Mouse (Mus musculus) hematopoietic stem cell, adult 5-6 weeks (primary cell): ENCODE results near the gene Pkd1l2. TPM values are rescaled to one million over a fixed set of nuclear protein-coding genes. Genes with fewer than 3 reads are reported as not detected.
A peak's percentile ranks its signal among the peaks of the same experiment; 100 is the strongest.

Experiments used
- ATAC-seq, 2 experiments: fragments of 125-278 bp in 1 of 2; replicated peaks in 1 of 2; 2 replicates each; pipeline ENCODE4 v1.8.0; 2016 to 2017; ENCODE audit warnings: inconsistent platforms in 2 of 2, mild to moderate bottlenecking in 2 of 2, moderate number of reproducible peaks in 2 of 2, low read depth in 1 of 2, moderate TSS enrichment in 1 of 2; ENCODE audit not compliant: low FRiP score in 2 of 2, poor library complexity in 2 of 2, severe bottlenecking in 2 of 2, insufficient read depth in 1 of 2, low TSS enrichment in 1 of 2
- total RNA-seq: library from RNA; stranded (forward); fragments of 172-1452, 232-1000 nt; gene quantifications from 2 replicates; pipeline ENCODE4 v1.2.3, GENCODE M21; 2017

The Pkd1l2 gene
- total RNA-seq, 1 experiment from 2014 or later = not detected

DNA sequence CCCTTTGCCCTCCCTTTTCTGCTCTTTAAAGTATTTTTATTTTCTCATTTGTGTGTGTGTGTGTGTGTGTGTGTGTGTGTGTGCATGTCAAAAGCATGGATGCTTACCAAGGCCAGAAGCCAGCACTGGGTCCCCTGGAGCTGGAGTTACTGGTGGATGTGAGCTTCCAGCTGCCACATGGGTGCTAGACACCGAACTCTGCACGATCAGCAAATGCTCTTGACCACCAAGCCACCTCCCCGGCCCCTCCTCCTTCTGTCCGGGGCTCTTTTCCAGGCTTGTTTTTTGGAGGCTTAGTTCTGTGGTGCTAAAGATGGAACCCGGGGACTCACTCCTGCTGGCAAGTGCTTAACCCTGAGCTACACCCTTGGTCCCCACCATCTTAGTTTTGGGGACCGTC lies 135.4 kb downstream of the Pkd1l2 start:
- ATAC-seq = no peak

- peak; percentile 17 to 27; a peak in 3 of 4 replicates for ATAC-seq
These were observed 135.9 kb downstream of the Pkd1l2 start for GRCm38 (mm10) chr8:116946268-116946838.

Other genes starting within 250 kb of the Pkd1l2 start
- 30.6 and 59.6 TPM in 2 replicates for gene Cmc2, start 161.0 kb downstream of the Pkd1l2 start, total RNA-seq
- 35.1 and 37.6 TPM in 2 replicates for gene Cenpn, start 160.7 kb downstream of the Pkd1l2 start, total RNA-seq
- gene Atmin, start 139.1 kb downstream of the Pkd1l2 start, total RNA-seq = 14.8 and 20.0 TPM in 2 replicates
- 0.55 TPM in 1 of 2 replicates, not detected in the other for gene 1700030J22Rik, start 103.5 kb downstream of the Pkd1l2 start, total RNA-seq
- gene Gcsh, start 88.9 kb downstream of the Pkd1l2 start, total RNA-seq = 67.4 and 72.6 TPM in 2 replicates
- 0.13 and 0.40 TPM in 2 replicates for gene Bco1, start 13.4 kb upstream of the Pkd1l2 start, total RNA-seq
- 3.6 and 4.1 TPM in 2 replicates for gene Gan, start 75.7 kb upstream of the Pkd1l2 start, total RNA-seq
- gene Cmip, start 174.6 kb upstream of the Pkd1l2 start, total RNA-seq = 11.1 and 16.3 TPM in 2 replicates